Mouse (Mus musculus) ES-CJ7 (cell line): ENCODE data around the gene Defb21.

Experiments used
- DNase-seq: peaks from one replicate; pipeline ENCODE4 v3.0.0; 2011; ENCODE audit warnings: low read depth, low spot score

Defb21 gene

DNA sequence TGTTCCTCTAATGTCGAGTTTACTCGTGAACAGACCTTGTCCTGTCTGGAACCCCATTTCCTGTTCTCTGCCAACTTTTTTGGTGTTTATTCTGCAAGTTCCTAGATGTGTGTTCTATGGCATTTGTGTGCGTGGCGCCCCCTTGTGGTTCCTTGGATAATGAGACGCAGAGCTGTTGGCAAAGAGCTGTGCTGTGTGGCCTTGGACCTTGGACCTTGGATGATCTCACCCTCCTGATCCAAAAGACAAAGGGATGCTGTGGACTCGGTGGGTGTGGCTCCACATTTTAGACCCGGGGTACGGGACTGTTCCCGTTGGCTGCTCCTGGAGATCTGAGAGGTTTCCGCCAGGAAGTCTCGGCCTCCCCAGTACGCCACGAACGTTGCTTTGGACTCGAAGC lies 31.5 kb downstream of the Defb21 start, which contains the start of gene Defb36:
Gene Defb36 (plus strand): TSS at position 271 of the 400 bp plus-strand sequence.
- peak; percentile 80 for DNase-seq

DNA sequence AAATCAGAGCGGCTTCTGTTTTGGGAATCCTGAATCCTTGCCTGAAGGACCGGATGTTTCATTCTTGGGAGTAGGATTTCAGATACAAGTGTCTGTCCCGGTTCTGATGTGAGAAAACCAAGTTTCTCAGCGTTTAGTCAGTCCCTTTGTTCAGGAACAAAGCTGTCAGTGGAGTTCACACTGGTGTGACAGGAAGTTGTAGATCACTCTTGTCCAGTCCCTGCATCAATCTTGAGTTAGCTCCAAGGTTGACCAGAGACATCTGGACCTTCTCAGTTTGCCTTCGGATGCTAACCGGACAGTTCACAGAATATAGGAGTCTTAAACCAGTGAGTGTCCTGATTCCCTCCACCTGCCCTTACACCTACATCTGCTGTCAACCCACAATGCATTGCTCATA lies 35.2 kb downstream of the Defb21 start:
- DNase-seq = no peak

- DNase-seq = peak; percentile 52
Observed at GRCm38 (mm10) chr2:152608719-152609118, 36.2 kb downstream of the Defb21 start.

- peak; percentile 72 for DNase-seq
Observed at GRCm38 (mm10) chr2:152612193-152612592, 39.6 kb downstream of the Defb21 start.

DNA sequence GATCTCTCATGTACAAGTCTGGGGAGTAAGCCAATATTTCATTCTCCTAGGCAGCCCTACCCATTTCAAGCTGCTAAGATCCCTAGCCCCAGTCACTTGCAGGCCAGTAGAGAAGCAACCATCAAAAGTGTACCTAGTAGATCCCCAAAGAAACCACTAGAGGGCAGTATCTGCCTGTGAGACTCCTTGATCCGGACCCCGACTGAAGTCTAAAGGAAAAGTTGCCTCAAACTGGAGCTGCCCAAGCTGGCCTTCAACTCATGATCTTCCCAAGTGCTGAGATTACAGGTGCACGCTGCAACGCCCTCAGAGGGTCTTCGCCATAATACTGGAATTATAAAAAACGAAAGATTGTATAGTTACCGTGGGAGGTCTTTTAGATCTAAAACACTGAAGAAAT lies 43.0 kb downstream of the Defb21 start:
- peak; percentile 81 for DNase-seq

DNA sequence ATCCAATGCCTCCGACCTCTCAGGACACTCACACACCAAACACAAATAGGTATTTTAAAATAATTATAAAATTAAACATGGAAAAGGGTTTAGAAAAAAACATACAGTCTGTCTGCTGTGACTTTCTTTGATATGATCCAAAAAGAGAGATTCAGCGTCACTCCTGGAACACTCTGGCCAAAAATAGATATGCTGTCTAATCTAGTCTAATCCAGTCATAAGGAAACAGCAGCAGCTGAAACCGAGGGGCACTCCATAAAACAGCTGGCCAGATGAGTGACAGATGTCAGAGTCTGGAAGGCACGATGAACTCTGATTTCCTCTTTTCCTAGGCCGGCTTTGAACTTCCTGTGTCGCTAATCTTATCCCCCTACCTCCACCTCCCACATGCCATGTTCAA lies 43.9 kb downstream of the Defb21 start:
- no peak for DNase-seq

GRCm38 (mm10) chr2:152617374-152617773 lies 44.8 kb downstream of the Defb21 start:
- DNase-seq = peak; percentile 76

DNA sequence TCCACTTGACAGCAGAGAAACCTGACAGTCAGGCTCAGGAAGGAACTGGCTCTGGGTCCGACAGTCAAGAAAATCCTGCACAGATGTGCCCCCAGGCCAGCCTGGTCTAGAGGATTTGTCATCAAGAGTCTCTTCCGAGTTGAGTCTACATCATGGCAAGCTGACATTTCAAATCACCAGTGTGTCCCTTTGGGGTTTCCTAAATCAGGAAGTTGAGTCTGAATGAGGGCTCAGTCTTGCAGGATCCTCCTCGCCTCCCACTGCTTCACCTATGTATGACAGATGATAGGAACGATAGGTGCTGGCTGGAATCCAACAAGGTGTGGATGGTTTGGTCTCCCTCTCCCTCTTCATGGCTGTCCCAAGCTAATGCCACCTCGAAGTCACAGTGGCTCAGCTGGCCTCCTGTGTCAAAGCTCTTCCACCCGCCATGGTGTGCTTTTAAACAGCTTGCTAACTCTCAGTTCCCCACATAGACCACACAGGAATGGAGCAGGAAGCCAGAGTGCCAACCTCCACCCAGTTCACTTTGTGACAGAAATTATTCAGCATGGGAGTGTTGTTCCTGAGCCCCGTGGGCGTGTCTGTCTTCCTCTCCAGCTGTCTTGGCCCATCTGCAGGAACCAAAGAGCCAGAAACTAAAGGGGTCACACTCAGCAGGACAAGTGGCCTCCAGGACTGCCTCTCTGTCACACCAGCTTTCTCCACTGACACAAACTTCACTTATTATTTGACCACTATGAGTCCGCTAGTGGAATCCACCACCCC lies 48.0 kb downstream of the Defb21 start:
- no peak for DNase-seq

GRCm38 (mm10) chr2:152622151-152622550 lies 49.6 kb downstream of the Defb21 start:
- DNase-seq = no peak

DNA sequence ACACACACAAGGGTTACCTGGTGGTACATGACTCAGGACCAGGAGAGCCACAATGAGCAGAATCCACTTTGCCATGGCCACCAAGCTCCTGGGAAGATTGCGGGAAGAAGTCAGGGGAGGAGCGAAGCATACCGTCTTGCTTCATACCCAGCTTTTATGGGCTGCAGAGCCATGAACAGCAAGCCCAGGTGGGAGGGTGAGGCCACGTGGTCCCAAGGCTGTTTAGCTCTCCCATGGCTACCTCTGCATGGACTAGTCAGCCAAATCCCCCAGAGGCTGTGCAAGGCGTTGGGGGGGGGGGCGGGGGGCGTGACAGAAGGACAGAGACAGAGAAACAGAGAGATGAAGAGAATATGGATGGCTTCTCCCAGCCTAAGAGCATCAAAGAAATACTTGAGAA lies 50.4 kb downstream of the Defb21 start, which contains the start of gene Defb25:
Gene Defb25 (minus strand): TSS at position 101 of the 400 bp plus-strand sequence.
- no peak for DNase-seq
